Mouse (Mus musculus) retina, postnatal 1 day (tissue): ENCODE measurements around the gene Tnnc2.

Source experiments
- DNase-seq: peaks from one replicate; pipeline ENCODE4 v3.0.0-alpha.2; 2012

Tnnc2 gene

DNA sequence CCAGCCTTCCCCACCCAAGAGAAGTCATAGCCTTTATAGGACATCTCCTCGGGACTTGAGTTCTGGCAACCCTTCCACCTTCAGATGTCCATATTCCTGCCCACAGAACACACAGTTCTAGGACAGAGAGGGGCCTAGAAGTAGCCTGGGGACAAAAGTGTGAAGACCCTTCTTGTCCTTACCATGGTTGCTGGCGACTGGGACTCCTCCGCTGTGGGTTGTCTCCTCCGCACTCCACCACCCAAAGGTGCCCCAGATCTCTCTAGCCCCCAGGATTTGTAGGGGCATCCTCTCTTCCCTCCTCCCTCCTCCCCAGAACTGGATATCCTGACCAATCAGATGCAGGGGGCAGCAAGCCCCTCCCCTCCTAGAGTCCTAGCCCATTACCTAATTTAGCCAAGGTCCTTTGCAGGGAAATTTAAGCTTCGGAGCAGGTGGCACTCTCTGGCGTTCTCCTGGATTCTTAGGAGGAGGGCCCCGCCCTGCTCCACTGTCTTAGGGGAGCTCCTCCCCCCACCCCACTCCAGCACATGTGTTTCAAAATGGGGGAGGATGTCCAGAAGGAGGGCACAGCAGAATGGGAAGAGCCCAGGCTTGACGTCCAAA lies at the start of gene Tnnc2:
TSS of gene Tnnc2 (minus strand) at position 487 of the 606 bp plus-strand sequence.
- DNase-seq: no peak

DNA sequence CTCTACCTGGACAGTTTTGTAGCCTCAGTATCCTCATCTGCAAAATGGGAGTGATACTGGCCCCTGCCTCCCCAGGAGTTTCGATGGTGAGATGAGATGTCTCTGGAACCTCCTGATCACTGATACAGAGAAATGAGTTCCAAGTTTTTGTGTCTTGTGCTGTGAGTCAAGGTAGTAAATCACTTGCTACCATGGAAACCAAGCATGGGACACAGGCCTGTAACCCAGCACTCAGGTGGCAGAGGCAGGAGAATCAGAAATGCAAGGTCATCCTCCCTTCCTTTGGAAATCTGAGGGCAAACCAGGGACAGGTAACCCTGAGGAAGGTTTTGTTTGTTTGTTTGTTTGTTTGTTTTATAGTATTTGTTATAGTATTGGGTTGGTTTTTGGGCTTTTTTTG lies 49.3 kb upstream of the Tnnc2 start:
- no peak for DNase-seq

DNA sequence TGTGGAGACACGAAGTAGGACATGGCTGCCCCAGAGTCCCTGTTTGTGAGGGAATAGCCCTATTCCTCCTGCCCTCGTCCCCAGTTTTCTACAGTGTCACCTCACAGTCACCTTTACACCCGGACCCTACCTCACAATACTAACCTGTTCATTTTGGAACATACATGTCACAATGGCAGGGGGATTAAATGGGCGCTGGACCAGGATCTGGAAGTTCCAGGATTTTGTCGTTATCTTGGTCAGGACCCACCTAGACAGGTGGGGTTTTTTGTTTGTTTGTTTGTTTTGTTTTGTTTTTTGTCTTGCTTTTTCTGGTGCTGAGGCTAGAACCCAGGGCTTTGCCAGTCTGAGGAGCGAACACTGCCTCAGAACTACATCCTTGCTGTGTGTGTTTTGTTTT lies 48.7 kb upstream of the Tnnc2 start, which contains the start of gene Spata25:
TSS of gene Spata25 (minus strand) at position 101 of the 400 bp plus-strand sequence.
- DNase-seq: no peak

DNA sequence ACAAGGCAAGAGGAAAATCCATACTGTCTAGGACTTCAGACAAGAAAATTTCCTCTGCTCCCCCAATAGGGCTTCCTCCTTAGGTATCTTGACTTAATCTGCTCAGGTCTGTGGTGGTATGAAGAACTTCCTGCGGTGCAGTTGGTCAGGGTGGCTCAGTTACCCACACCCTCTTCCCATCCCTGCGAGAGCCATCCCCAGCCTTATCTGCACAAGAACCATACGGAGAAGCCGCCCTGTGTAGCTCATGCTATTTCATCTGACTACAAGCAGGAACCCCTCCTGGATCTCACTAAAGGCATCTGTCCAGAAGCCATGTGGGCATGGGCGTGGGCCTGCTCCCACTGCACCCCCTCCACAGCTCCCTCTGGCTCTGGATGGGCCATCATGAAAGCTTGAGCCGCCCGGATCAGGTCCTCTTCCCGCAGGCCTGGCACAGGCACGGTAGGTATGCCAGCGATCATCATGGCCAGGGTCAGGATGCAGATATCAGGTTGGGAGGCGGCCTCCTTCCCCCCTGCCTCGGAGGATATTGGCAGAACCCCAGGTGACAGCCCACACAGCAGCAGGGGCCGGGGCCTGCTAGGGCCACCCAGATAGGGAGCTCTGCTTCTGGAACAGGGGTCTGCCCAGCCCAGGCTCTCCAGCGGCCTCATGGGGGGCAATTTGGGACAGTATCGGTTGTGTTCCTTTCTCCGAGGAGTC lies 47.5 kb upstream of the Tnnc2 start:
- no peak for DNase-seq

DNA sequence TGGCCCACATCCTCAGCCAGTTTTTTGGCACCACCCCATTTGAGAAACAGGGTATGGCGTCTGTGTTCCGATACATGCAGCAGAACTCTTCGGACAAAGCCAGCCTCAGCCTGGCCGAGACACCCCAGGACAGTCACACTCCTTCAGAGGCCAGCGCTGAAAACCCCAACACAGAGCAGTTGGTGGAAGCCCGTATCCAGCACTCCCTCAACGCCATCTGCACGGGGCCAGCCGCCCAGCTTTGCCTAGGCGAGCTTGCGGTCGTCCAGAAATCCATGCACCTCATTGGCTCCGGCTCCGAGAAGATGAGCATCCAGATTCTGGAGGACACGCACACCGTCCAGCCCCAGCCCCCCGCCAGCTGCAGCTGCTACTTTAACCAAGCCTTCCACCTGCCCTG lies 45.8 kb upstream of the Tnnc2 start:
- DNase-seq: no peak

DNA sequence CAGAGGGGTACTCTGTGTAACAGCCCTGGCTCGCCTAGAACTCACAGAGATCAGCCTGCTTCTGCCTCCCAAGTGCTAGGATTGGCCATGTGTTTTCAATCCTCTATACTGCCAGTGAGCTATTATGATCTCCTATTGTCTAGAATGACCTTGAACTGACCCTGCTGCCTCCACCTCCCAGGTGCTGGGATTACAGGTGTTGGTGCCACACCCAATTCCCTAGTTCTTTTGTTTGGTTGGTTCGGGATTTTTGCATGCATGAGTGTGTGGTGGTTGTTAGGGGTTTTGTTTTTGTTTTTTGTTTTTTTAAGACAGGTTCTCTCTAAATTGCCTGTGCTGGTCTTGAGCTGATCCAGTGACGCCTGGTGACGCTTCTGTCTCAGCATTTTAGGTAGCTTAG lies 44.2 kb upstream of the Tnnc2 start:
- no peak for DNase-seq

DNA sequence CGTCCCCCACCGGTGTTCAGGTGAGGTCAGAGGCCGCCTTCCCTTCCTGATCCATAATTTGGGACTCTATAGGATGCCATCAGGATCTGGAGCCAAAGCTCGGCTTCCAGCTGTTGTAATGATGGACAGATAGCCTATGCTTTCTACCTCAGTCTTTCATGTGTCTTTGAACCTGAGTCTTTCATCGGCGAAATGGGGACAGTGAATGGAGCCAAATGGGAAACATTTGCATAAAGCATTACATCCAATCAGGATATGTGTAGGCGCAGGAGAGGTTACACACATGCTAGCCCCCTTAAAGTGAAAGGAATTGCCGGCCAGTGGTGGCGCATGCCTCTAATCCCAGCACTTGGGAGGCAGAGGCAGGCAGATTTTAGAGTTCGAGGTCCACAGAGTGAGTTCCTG lies 43.4 kb upstream of the Tnnc2 start:
- peak; percentile 64 for DNase-seq

DNA sequence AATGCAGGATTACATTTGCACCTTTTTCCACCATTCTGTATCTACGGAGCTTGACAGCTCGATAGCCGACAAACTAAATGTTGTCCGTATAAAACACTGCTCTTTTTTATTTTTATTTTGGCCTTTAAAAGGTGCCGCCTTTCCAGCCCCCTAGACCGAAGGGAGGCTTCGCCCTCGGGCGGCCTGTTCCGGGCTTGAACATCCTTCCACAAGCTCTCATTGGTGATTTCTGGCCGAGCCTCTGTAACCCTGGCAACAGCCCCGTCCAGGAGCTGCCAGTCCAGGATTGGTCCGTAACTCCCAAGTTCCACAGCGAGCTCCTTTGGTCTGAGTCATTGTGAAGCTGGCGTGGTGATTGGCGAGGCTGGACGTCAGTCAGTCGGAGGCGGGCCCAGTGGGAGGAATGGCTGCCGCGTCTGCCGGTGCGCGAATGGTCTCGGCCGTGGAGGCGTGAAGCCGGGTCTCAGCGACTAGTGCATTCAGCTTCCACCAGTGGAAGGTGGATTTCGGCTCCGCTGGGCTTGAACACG lies 42.9 kb upstream of the Tnnc2 start, which contains the start of gene Zswim1:
TSS of gene Zswim1 (plus strand) at position 51 of the 530 bp plus-strand sequence.
- DNase-seq: peak; percentile 99

DNA sequence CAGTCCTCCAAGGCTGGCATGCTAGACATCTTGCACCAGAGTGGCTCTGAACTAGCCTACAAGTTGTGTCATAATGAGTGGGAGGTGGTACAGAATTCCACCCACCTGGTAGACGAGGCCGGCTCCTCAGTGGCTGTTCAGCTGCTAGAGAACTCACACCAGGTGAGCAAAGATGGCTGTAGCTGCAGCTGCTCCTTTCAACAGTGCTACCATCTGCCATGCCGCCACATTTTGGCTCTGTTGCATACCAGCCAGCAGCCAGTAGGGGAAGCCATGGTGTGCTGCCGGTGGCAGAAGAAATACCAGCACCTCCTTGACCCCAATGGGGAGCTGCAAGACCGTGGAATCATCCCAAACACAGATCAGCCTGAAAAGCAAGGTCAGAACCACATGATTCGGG lies 41.3 kb upstream of the Tnnc2 start:
- DNase-seq: no peak

DNA sequence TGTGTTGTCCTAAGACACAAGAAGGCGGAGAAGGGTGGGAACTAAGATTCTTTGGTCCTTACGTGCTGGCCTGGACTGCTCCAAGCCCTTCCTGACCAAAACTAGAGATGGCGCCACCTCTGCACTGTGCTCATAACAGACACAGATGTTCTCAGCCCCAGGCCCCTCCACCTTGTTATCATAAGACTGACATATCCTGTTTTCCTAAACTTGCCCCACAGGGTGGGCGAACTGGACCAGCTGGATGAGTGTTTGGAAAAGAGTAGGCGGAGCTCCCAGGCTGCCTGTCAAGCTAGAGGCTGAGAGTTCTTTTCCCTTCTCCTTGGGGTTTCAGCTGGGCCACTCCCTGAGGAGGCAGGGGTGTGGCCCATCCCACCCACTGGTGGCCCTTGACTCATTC lies 37.9 kb upstream of the Tnnc2 start:
- DNase-seq: no peak

DNA sequence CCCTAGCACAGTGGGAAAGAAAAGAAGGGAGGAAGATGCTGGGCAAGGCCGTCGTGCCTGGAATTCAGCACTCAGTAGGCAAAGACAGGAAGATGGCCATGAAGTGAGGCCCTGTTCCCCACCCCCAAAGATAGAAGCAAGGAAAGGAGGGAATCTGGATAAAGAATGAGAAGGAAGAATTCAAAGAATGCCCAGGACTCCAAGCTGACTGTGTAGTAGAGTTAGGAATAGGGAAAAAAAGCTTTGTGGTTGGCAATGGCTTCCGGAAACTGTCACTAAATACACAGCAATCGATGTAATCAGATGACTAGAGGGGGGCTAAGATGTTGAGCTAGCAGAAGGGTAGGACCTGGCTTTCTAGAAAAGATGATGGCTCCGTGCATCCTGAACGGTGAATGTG lies 37.4 kb upstream of the Tnnc2 start:
- no peak for DNase-seq

DNA sequence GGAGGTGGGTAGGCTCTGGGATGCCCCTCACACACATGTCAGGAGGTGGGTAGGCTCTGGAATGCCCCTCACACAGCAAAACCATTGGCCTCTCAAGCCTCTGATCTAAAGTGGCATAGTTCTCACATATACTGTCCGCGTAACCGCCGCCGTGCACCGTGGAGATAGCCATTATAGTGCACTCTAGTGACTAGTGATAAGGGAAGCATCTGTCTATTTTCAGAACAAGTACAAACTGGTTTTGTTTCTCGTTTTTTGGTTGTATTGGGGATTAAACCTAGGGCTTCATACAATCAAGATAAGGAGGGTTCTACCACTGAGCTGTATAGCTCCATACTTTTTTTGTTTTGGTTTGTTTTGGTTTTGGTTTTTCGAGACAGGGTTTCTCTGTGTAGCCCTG lies 36.1 kb upstream of the Tnnc2 start:
- DNase-seq: no peak

DNA sequence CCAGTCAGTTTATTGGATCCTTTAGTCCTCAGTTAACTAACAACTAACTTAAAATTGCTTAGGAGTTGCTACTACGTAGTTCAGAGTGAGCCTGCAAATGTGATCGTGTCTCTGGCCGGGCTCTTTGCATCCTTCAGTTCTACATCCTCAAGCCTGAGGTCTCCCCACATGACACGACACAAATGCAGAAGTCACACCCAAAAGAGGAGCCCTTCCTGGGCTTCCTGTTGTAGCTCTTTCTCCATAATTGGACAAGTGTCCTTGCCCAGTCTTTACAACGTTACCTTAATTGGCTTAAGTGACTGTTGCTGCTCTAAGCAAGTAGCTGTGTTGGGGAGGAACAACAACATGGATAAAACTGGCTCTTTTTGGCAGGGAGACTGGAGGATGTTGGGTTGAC lies 35.6 kb upstream of the Tnnc2 start:
- DNase-seq: no peak

DNA sequence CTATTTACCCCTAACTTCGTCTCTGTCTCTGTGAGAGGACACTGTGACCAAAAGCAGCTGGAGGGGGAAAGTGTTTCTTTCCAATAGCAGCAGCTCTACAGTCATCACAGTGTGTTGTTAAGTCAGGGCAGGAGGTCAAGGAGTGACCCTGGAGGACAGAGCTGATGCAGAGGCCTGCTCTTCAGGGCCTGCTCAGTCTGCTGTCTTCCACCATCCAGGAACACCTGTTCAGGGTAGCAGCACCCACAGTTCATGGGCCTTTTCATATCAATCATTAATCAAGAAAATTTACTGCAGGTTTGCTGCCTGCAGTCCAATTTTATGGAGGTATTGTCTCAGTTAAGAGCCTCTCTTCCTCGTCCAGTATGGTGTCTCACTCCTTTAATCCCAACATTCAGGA lies 33.8 kb upstream of the Tnnc2 start:
- DNase-seq: no peak

DNA sequence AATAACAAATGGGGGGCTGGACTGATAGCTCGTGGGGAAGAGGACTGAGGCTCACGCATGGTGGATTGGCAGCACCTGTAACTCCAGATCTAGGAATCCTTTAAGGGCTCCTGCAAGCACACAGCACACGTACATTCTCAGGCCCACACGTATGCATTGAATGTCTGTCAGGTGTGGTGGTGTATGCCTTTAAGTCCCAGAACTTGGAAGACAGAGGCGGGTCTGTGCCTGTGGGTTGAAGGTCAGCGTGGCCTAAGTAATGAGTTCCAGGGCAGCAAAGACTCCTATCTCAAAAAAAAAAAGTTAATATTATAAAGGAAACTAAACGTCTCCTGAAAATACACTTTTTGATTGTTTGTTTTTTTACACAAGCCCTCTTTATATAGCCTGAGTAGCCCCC lies 26.8 kb upstream of the Tnnc2 start:
- no peak for DNase-seq

DNA sequence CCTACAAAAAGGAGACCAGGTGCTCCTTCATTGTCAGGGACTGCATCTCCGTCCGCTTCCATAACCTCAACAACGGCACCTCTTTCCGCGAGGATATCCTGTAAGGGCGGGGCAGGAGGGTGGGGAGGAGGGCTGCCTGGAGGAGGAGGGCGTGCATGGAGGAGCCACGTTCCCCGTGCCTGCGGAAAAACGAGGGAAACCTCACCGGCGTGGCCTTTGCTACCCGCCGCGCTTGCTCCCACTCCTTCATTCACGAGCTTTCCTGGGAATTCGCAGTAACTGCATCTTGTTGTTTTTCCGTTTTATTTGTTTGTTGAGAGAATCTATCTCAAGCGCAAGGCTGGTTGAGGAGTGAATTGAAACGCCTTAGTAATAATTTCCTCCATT lies 25.6 kb upstream of the Tnnc2 start:
- DNase-seq: no peak

DNA sequence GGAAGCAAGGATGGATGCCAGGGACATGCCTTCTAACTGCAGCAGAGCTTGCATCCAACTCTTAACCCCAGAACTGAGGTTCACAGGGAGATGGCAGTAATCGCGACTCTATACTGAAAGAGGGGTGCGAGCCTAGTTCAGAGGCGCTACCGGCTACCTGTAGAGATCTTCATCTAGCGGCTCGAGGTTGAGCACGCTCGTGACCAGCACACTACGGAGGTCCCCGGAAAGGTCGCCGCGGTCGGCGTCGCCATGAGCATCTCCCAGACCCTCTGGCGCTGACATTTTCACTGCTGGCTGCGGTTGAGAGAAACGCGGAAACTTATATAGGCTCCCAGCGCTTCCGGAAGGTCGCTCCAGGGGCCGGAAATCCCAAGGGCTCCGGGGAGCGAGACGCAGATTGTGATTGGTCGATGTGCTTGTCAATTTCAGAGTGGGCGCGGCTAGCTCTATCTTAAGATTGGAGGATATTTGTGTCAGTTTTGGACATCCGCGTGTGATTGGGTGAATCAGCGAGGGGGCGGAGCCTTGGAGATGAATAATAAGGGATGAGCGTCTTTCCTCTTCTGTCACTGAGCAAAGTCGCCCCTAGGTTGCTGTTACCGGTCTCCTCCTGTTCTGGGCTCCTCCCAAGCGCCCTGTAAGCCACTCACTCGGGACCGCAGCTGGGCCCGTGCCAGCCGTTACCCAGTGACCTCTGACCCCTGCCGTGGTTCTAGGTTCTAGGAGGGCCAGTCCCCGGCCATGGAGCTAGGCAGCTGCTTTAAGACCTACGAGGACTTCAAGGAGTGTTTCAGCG lies 25.0 kb upstream of the Tnnc2 start, which contains the start of the genes Acot8 and Zswim3:
TSS of gene Acot8 (minus strand) at position 350 of the 799 bp plus-strand sequence.
TSS of gene Zswim3 (plus strand) at position 566 of the 799 bp plus-strand sequence.
- DNase-seq: peak; percentile 100

DNA sequence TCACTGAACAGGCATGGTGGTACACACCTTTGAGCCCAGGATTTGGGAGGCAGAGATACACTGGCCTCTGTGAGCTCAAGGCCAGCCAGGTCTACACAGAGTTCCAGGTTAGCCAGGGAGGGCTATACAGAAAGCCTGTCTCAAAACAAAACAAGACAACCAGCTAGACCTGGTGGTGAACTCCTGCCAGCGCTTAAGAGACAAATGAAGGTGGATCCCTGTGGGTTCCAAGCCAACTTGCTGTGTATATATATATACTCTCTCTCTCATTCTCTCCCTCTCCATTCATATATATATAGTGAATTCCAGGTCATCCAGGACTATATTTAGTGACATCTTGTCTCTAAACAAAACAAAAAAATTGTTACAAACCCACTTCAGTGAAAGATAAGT lies 24.1 kb upstream of the Tnnc2 start:
- no peak for DNase-seq

DNA sequence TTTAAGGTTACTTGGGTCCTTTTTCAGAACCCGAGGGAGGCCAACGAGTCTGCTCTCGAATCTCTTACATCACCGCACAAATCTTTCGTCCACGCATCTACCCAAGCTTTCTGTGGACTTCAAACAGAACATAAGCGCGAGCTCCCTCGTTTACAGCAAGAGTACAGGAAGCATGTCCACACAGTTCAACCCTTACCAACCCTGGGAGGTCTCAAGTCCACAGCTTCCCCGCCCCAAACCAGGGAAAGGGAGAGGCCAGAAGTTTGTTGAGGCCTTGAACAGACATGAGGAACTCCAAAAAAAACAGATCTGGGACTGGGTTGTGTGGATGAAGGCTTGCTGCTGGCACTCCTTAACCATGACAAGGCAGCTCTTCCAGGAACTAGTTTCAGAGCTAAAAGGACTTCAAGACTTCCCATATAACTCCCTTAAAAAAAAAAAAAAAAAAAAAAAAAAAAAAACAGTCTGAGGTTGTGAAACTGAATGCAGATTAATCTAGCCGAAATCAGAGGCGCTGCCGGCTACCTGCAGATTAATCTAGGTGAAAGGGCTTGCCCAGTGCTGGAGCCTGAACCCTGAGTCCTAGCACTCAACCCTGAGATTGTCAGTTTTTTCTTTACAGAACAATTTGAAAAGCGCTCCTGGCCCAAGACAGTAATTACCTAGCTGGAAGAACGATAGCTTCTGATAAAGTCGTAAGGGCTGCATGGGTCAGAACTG lies 23.6 kb upstream of the Tnnc2 start:
- DNase-seq: no peak

DNA sequence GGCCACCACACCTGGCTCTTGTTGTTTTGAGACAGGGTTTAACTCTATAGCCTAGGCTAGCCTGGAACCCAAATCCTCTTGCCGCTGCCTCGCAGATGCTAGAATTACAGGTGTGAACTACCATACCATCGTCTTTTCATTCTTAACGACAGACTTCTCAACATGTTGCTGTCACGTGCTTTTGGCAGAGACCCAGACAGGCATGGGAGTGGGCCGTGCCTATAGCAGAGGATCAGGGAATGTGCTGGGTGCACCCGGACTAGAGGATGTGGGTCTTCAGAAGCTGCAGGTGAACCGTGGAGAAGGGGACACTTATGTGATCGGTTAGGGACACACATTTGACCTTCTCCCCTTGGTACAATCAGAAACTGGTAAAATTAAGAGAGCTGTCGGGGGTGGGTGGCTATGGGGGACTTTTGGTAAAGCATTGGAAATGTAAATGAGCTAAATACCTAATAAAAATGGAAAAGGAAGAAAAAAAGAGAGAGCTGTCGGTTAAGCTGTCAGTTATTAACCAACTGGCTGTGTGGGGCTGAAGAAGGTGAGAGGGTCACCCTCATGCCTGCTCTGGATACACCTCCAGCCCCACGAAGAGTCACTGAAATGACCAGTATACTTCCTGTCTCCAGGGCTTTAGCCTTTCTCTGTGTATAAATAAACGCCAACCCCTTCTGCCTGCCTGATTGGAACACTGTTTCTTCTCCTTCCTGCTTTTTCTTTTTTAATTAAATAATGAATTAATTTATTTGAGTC lies 20.7 kb upstream of the Tnnc2 start:
- no peak for DNase-seq

DNA sequence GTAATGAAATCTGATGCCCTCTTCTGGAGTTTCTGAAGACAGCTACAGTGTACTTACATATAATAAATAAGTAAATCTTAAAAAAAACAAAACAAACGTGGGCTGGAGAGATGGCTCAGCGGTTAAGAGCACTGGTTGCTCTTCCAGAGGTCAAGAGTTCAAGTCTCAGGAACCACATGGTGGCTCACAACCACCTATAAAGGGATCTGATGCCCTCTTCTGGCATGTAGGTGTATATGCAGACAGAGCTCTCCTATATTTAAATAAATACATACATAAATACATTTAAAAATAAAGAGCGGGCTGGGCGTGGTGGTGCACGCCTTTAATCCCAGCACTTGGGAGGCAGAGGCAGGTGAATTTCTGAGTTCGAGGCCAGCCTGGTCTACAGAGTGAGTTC lies 18.8 kb upstream of the Tnnc2 start:
- peak; percentile 35 for DNase-seq

DNA sequence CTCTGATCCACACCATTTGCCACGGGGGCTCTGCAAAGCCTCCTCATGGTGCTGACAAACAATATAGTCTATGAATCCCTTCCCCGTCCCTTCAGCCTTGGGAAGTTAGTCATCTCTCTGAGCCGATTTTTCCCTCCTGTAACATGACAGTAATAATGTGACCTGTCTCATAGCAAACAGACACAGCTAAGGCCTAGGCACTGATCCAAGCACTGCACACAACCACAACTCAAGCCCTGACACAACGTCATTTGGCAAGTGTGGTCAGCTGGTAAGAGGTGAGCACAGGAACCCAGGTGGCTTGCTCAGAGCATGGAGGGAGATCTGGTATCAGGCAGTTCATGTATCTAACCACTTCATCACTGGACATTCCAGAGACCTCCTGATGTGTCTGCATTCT lies 16.1 kb upstream of the Tnnc2 start:
- no peak for DNase-seq
